Mouse (Mus musculus) midbrain, embryonic 11.5 days (tissue): Measurements from ENCODE around the gene Armc3. TPM values are rescaled to one million over a fixed set of nuclear protein-coding genes. Genes with fewer than 3 reads are reported as not detected.

Experiments used
- ATAC-seq: fragments of 200-750 bp; cut with Nextera tagmentation; 2 replicates; pipeline ENCODE4 v1.8.0; 2017; ENCODE audit warnings: moderate TSS enrichment, moderate library complexity; ENCODE audit not compliant: low FRiP score
- DNase-seq: peaks from one replicate; pipeline ENCODE4 v3.0.0; 2015; ENCODE audit warnings: low spot score; ENCODE audit errors: missing footprints
- H3K27ac ChIP-seq: fragments of 300-500 bp; sonication (generic); 2 replicates; pipeline ENCODE4 v1.5.1; 2014; ENCODE audit warnings: low read depth, low read length
- H3K27me3 ChIP-seq: fragments of 300-500 bp; sonication (generic); 2 replicates; pipeline ENCODE4 v1.6.1; 2014; ENCODE audit warnings: mild to moderate bottlenecking, low read length, moderate library complexity, mixed read lengths; ENCODE audit not compliant: control insufficient read depth, insufficient read depth
- H3K36me3 ChIP-seq: fragments of 300-500 bp; sonication (generic); 2 replicates; pipeline ENCODE4 v1.6.1; 2014; ENCODE audit warnings: mild to moderate bottlenecking, low read length, moderate library complexity, mixed read lengths; ENCODE audit not compliant: control insufficient read depth, insufficient read depth
- H3K4me1 ChIP-seq: fragments of 300-500 bp; sonication (generic); 2 replicates; pipeline ENCODE4 v1.6.1; 2014; ENCODE audit warnings: low read length; ENCODE audit not compliant: control insufficient read depth, insufficient read depth
- H3K4me2 ChIP-seq: fragments of 300-500 bp; sonication (generic); 2 replicates; pipeline ENCODE4 v1.6.1; 2014; ENCODE audit warnings: mild to moderate bottlenecking, moderate library complexity
- H3K4me3 ChIP-seq: fragments of 300-500 bp; sonication (generic); 2 replicates; pipeline ENCODE4 v1.5.1; 2014; ENCODE audit warnings: low read depth, low read length
- H3K9ac ChIP-seq: fragments of 300-500 bp; sonication (generic); 2 replicates; pipeline ENCODE4 v1.6.1; 2014; ENCODE audit warnings: low read length
- H3K9me3 ChIP-seq: fragments of 300-500 bp; sonication (generic); 2 replicates; pipeline ENCODE4 v1.6.1; 2016; ENCODE audit warnings: low read length; ENCODE audit not compliant: control insufficient read depth
- WGBS: fragments of 180-500 bp; shearing (Covaris S2); extraction: QIAGEN DNeasy Blood & Tissue Kit; methylation state at CpG from one replicate; pipeline ENCODE4 v1.1.7; 2014; 5-methylcytosine and 5-hydroxymethylcytosine counted together
- polyA plus RNA-seq: library from polyadenylated mRNA; unstranded; fragments of >200 nt; fragmentation: Nextera tagmentation; extraction: Ambion mirVana; gene quantifications from 2 replicates; pipeline ENCODE4 v1.2.1, GENCODE M21; 2014

The Armc3 gene
- 0.25 and 0.50 TPM in 2 replicates for polyA plus RNA-seq

DNA sequence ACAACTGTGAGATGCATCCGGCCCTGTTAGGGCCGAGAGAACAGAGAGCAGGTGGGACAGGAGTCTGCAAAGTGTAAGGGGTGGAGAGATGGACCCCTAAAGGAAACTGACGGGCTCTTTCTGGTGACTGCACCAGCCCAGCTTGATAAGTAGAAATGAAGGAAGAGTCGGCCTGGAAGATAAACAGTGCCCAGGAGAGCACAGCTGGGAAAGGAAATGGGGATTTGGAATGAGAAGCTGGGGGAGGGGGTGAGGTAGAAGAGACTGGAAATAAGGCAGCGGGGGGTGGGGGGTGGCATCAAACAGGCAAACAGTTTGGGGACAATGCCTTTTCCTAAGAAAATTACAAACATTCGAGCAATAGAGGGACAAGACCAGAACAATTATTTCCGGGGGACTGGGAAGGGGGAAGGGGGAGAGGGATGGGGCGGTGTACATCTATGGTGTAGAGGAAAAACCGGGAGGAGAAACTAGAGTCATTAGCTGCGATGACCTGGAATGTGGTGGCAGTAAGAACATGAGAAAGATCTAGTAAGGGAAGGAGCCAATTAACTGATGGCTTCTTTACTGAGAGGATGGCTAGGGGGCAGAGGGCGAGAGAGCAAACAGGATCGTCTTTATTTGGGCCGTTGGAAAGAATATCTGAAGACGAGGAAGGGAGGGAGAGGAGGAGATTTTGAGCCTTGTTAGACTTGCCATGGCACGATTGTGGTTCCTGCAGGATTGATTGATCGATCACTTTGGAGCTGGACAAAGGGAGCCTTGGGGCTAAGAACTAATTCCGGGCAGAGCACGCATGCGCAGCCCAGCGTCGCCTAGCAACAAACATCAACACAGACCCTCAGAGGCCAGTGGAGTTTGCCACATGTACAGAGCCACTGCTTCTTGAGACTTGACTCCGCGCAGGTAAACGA, at the start of gene Armc3:
TSS of gene Armc3 (plus strand) at position 851 of the 914 bp plus-strand sequence.
- DNase-seq (peak; percentile 99), ATAC-seq (peak; percentile 99)
- Histone ChIP-seq H3K9me3 (no peaks in the 10 kb centered on the region), H3K4me1 (peaks cover 5% of the 10 kb centered on the region; the same call in 1 of the 2 replicates), H3K4me3 (peak within 1 kb of the TSS; percentile 43), H3K36me3 (no peaks in the 10 kb centered on the region), H3K27ac (peak within 1 kb of the TSS; percentile 65), H3K4me2 (peak within 1 kb of the TSS; percentile 55), H3K9ac (peak within 1 kb of the TSS; percentile 73), H3K27me3 (no peaks in the 10 kb centered on the region)
- WGBS, result 17% methylated on average over 24 of the region's 24 CpGs

DNA sequence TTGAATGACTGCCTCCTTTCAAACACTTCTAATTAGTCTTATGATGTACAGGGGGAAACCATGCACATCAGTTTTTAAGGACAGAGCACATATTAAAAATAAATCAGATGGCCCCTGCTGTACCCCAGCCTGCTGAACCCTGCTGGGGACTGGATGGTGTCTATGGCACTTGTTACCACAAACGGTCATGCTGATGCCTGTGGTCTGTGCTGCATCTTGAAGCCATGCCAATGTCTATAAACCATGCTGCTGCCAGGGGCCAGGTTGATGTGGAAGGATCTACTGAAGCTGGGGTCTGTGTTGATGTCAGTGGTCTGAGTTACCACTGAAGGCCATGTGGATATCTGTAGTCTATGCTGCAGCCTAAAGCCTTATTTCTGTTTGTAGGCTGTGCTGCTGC, 46.4 kb upstream of the Armc3 start:
- H3K27ac ChIP-seq, result no peak overlapping the region
- H3K4me3 ChIP-seq, result no peak overlapping the region
- no peaks in the 10 kb centered on the region for H3K27me3 ChIP-seq
- no peak for ATAC-seq
- WGBS, result 84% methylated on average over 1 of the region's 1 CpGs
- no peak overlapping the region for H3K4me2 ChIP-seq
- no peaks in the 10 kb centered on the region for H3K9me3 ChIP-seq
- no peaks in the 10 kb centered on the region for H3K36me3 ChIP-seq
- no peaks in the 10 kb centered on the region for H3K4me1 ChIP-seq
- DNase-seq, result no peak
- no peak overlapping the region for H3K9ac ChIP-seq

DNA sequence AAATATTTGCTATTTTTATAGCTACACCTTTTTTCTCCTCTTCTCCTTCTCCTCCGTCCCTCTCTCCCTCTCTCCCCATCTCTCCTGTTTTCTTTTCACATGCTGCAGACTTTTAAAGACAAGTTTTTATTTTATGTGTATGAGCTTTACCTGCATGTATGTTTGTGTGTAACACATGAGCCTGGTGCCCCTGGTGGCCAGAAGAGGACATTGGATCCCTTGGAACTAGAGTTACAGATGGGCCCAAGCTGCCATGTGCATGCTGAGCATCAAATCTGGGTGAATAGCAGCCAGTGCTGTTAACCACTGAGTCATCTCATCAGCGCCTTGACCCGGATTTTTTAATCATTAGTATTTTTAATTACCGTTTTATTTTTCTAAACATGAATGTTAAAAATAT, 42.9 kb upstream of the Armc3 start:
- no peak overlapping the region for H3K27ac ChIP-seq
- H3K4me3 ChIP-seq, result no peak overlapping the region
- no peaks in the 10 kb centered on the region for H3K36me3 ChIP-seq
- H3K4me1 ChIP-seq, result no peaks in the 10 kb centered on the region
- WGBS, result 76% methylated on average over 4 of the region's 4 CpGs
- H3K4me2 ChIP-seq, result no peak overlapping the region
- no peaks in the 10 kb centered on the region for H3K27me3 ChIP-seq
- ATAC-seq (no peak), DNase-seq (no peak)
- no peaks in the 10 kb centered on the region for H3K9me3 ChIP-seq
- no peak overlapping the region for H3K9ac ChIP-seq

DNA sequence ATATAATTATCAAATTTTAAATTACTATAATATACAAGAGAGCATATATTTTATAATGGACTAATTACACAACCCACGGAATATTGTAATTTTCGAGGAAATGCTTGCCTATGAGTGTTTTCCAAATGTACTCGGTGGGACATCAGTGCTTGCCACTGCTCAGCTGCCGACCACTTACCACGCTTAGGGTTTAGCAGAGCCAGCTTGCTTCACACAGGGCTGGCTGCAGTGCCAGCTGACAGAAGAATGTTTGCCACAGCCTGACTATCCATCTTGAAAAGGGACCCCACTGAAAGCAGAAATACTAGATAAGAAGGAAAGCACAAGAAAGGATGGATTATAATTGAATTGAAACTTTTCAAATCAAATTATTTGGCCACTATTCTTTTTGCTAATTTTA, 39.6 kb upstream of the Armc3 start:
- no peak overlapping the region for H3K4me2 ChIP-seq
- H3K9ac ChIP-seq, result no peak overlapping the region
- 76% methylated on average over 5 of the region's 5 CpGs for WGBS
- H3K4me1 ChIP-seq, result no peaks in the 10 kb centered on the region
- no peaks in the 10 kb centered on the region for H3K27me3 ChIP-seq
- H3K27ac ChIP-seq, result no peak overlapping the region
- ATAC-seq, result no peak
- H3K4me3 ChIP-seq, result no peak overlapping the region
- no peak for DNase-seq
- no peaks in the 10 kb centered on the region for H3K9me3 ChIP-seq
- no peaks in the 10 kb centered on the region for H3K36me3 ChIP-seq

DNA sequence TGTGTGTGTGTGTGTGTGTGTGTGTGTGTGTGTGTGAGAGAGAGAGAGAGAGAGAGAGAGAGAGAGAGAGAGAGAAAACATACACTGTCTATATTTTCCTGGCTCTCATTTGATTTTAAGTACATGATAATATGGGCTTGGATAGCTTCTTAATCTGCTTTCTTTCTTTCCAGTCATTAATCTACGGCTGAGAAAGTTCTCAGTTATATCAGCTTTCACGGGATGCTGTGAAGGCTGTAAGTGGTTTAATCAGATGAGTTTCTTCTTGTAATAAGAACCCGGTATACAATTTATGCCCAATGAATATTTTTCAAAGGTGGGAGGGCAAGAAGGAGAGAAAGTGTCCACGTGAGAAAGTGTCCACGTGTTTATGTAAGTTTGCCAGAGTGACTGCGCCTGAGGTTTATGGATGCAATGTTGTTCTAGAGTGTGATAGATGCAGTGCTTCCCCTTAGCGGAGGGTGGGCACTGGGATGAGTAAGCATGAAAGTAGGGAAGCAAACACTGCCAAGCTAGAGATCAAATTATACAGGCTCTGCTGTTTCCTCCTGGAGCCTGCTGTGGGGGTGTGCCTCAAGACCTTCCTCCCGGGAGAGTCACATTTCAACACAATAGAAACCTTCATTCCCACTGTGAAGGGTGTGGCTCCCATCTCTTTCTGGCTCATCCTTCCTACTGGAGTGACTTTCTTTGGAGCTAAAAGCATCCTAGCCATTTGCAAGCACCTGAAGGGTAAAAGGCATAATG, 38.6 kb upstream of the Armc3 start:
- Histone ChIP-seq H3K4me1 (no peaks in the 10 kb centered on the region), H3K9me3 (no peaks in the 10 kb centered on the region), H3K4me2 (no peak overlapping the region), H3K4me3 (no peak overlapping the region), H3K9ac (no peak overlapping the region), H3K36me3 (no peaks in the 10 kb centered on the region), H3K27ac (no peak overlapping the region), H3K27me3 (no peaks in the 10 kb centered on the region)
- ATAC-seq (no peak), DNase-seq (no peak)
- WGBS, result 16% methylated on average over 8 of the region's 8 CpGs

DNA sequence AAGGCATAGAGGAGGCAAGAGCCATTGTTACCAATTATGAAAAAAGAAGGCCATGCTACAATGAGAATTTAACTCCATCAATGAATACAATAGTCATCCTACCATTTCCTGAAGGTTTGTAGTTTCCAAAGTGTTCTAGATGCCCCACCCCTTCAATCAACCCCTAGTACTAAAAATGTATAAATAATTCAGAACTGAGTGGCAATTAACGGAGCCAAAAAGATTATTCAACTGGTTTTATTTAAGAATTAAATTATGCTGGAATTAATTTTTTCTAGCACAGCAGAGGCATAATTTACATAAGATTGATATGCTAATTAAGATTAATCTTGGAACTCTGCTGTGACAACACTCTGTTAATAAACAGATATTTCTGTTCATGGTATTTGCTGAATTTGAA, 34.9 kb upstream of the Armc3 start:
- Histone ChIP-seq H3K27me3 (no peaks in the 10 kb centered on the region), H3K9me3 (no peaks in the 10 kb centered on the region), H3K27ac (no peak overlapping the region), H3K36me3 (no peaks in the 10 kb centered on the region), H3K4me1 (no peaks in the 10 kb centered on the region), H3K4me3 (no peak overlapping the region), H3K4me2 (no peak overlapping the region), H3K9ac (no peak overlapping the region)
- ATAC-seq (no peak), DNase-seq (no peak)
- WGBS, result 94% methylated on average over 1 of the region's 1 CpGs

DNA sequence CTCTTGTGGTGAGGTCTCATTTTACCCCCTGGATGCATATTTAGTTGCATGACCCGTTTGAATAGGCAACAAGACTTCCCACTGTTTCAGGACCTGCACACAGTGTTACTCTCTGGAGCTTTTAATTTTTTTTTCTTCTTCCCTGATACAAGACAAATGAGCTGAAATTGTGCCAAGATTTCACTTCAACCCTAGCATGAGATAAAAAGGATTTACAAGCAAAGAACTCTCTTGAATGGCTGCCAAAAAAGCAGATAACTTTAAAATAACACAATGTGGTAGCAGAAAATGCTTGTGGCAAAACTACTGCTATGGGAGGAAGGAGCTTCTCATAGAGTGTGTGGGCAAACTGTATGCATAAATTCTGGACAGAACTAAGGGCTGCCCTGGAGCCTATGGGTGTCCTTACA, 22.3 kb upstream of the Armc3 start:
- H3K36me3 ChIP-seq, result no peaks in the 10 kb centered on the region

DNA sequence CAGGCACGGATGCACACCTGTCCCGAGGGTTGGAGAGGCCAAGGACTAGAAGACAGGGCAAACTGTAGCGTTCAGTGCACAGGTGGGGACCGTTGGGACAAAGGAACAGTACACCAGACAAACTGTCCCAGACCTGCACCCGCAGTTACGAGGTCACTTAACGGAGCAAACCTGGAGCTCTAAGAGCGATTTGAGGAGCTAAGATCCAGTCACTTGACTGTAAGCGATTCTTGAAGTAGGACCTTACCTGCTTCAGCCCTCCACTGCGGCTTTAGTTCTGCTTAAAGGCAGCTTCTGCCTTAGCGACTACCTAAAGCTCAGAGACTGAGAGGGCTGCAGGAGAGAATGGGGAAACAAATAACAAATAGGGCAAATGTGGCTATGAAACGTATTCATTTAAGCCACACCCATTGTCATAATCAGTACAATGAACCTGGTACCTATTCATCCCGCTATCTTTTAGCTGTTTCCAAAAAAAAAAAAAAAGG, 308 bp downstream of the Armc3 start:
- Histone ChIP-seq H3K9ac (peak overlapping the region; percentile 73), H3K9me3 (no peaks in the 10 kb centered on the region), H3K36me3 (no peaks in the 10 kb centered on the region), H3K4me3 (peak overlapping the region; percentile 43), H3K27ac (no peak overlapping the region; the same call in 1 of the 2 replicates), H3K27me3 (no peaks in the 10 kb centered on the region), H3K4me2 (peak overlapping the region; percentile 55), H3K4me1 (peaks cover 5% of the 10 kb centered on the region; the same call in 1 of the 2 replicates)
- WGBS, result 23% methylated on average over 13 of the region's 13 CpGs
- ATAC-seq (peak; percentile 3; the same call in 1 of the 2 replicates), DNase-seq (no peak)

More for the DNA sequence above, 22.3 kb upstream of the Armc3 start:
- DNase-seq, result no peak
- ATAC-seq, result no peak
- no peak overlapping the region for H3K9ac ChIP-seq
- H3K4me2 ChIP-seq, result no peak overlapping the region
- no peaks in the 10 kb centered on the region for H3K9me3 ChIP-seq
- no peak overlapping the region for H3K4me3 ChIP-seq
- no peak overlapping the region for H3K27ac ChIP-seq
- 35% methylated on average over 1 of the region's 1 CpGs for WGBS
- H3K4me1 ChIP-seq, result no peaks in the 10 kb centered on the region
- no peaks in the 10 kb centered on the region for H3K27me3 ChIP-seq

DNA sequence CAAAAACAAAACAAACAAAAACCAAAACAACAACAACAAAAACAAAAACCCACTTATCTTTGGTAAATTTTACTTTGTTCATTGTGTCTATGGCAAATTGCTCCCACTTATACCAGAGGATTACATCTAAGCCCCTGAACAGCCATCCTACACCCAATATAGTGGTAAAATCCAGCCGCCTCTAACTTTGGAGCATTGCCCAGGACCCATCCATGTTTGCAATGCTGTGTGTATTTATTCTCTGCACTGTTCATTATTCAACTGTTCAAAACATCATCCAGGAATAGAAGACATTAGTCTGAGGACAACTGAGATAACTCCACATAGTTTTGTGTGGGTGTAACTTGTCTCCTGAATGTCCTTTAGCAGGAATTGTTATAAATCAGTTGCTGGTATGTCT, 1.0 kb downstream of the Armc3 start:
- no peak overlapping the region for H3K4me3 ChIP-seq
- DNase-seq, result no peak
- no peaks in the 10 kb centered on the region for H3K36me3 ChIP-seq
- no peak overlapping the region for H3K27ac ChIP-seq
- H3K9ac ChIP-seq, result no peak overlapping the region
- H3K4me2 ChIP-seq, result no peak overlapping the region
- no peak for ATAC-seq
- 92% methylated on average over 1 of the region's 1 CpGs for WGBS
- H3K27me3 ChIP-seq, result no peaks in the 10 kb centered on the region
- no peaks in the 10 kb centered on the region for H3K9me3 ChIP-seq
- peaks cover 5% of the 10 kb centered on the region; the same call in 1 of the 2 replicates for H3K4me1 ChIP-seq
